Mouse (Mus musculus) urinary bladder, postnatal 36 days (tissue): ENCODE measurements around the gene Serpina3a.

Experiments used
- DNase-seq, 2 experiments: peaks; one replicate each; pipeline ENCODE4 v3.0.0; 2022; ENCODE audit warnings: low spot score in 2 of 2, mixed read lengths in 1 of 2

The Serpina3a gene

DNA sequence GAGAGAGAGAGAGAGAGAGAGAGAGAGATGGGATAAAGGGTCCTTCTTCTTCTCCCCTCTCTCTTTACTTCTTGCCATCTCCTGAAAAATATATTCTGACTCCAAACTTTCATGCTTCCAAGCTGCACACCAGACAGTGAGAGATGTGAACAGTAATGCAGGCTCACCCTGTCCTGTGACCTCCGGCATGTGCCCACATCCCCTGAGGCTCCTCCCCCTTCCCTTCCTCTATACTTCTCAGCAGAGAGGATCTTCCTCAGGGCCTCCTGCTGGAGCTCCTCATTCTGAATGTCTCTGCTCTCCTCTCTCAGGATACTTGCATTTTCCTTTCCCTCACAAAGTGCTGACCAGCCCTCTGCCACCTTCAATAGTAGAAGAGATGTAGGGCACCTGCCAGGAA, 29.9 kb downstream of the Serpina3a start:
- no peak for DNase-seq

GRCm38 (mm10) chr12:104143286-104143685, 30.8 kb downstream of the Serpina3a start:
- no peak for DNase-seq

- DNase-seq, result no peak
Observed at GRCm38 (mm10) chr12:104145571-104145970, 33.0 kb downstream of the Serpina3a start.

DNA sequence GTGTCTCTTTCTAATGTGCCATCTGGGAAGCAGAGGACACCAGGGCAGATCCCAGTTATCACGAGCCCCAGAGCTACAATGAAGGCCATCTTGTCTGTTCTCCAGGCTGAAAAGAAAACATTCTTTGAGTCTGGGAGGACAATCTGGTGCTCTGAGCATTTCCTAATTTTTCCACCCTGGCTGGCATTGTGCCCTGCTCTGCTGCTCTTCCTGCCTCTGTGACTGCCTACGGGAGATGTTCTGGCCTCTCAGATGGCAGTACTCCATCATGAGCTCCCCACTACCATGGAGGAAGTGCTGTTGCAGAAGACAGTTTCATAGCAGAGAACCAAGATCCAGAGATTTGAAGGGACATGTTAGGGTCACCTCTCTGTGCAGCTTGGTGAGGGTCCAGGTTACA, 39.5 kb downstream of the Serpina3a start:
- DNase-seq, result peak in 1 of 2 experiments; percentile 16

DNA sequence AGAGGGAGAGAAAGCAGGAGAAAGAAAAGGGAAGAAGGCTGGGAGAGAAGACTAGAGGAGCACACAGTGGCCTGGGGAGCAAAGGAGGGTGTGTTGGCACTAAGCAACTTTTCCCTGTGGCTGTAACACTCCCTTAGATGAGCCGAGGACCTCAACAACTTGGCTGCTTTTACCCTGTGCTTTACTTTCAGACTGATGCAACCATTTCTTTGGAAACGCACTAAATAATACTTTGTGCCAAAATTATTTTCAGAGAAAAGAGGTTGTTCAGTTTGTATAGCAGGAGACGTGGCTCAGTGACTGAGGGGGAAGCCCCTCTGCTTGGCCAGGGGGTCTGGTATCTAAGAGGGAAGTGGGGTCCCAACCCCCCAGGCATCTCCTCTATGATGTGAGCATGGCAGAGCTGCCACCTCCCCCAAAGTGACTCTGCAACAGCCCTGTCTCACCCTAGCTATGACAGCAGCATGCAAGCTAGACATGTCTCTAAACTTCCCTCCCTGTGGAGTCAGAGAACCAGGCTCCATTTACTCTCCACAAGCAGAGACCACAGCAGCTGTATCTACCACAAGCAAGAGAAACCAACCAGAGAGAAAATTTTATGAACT, 40.6 kb downstream of the Serpina3a start:
- no peak for DNase-seq

DNA sequence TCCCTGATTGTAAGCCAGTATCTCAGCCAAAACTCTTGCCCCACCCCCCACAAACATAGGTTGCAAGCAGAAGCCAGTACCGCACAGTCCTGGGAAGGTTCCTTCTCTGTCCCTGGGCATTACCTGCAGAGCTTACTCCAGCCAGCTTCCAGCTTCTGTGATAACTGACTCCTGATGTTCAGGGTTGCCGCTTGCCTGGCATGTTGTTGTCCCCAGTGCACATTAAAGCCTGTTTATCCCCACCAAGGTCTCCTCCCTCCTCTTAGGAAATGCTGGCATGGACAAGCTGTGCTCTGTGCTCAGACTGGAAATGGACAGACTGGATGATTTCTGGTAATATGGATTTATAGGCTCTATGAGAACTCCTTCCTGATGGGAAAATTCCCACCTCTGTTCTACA, 41.1 kb downstream of the Serpina3a start, which contains the start of gene Serpina3c:
TSS of gene Serpina3c (minus strand) at position 215 of the 400 bp plus-strand sequence.
- peak in 1 of 2 experiments; percentile 11 for DNase-seq
